Mouse (Mus musculus): ENCODE results near the gene Bcas2. TPM values are rescaled to one million over a fixed set of nuclear protein-coding genes. Genes with fewer than 3 reads are reported as not detected.
A peak's percentile ranks its signal among the peaks of the same experiment; 100 is the strongest.

Bcas2 gene
- polyA plus RNA-seq, 1 experiment from 2014 or later, result 196 TPM

GRCm38 (mm10) chr3:103146330-103147166 lies 24.9 kb upstream of the Bcas2 start:
- Histone ChIP-seq H3K36me3 (ENCODE audit: control insufficient read depth, insufficient read depth, low read length) (no peaks in the 10 kb centered on the region), H3K4me1 (ENCODE audit: control insufficient read depth, insufficient read depth, low read length) (no peaks in the 10 kb centered on the region), H3K4me2 (ENCODE audit: low read length) (no peak overlapping the region), H3K4me3 (ENCODE audit: low read depth, low read length) (no peak overlapping the region), H3K9me3 (replicated peaks; ENCODE audit: control insufficient read depth, low read length) (no peaks in the 10 kb centered on the region), H3K9ac (ENCODE audit: low read length) (no peak overlapping the region), H3K27ac (ENCODE audit: low read depth, low read length) (no peak overlapping the region; the same call in 1 of the 2 replicates), H3K27me3 (replicated peaks; ENCODE audit: control insufficient read depth, insufficient read depth, low read length) (no peaks in the 10 kb centered on the region)
- DNase-seq (ENCODE audit: low spot score) (peak; percentile 31), ATAC-seq (peak; percentile 55; the same call in 1 of the 2 replicates)
- 54% methylated on average over 23 of the region's 23 CpGs for WGBS

- no peak for ATAC-seq
- 83% methylated on average over 4 of the region's 4 CpGs for WGBS
- Histone ChIP-seq H3K9ac (ENCODE audit: low read length) (no peak overlapping the region), H3K27ac (ENCODE audit: low read depth, low read length) (no peak overlapping the region), H3K4me2 (ENCODE audit: low read length) (no peak overlapping the region), H3K27me3 (replicated peaks; ENCODE audit: control insufficient read depth, insufficient read depth, low read length) (no peaks in the 10 kb centered on the region), H3K4me3 (ENCODE audit: low read depth, low read length) (no peak overlapping the region), H3K9me3 (replicated peaks; ENCODE audit: control insufficient read depth, low read length) (no peaks in the 10 kb centered on the region), H3K4me1 (ENCODE audit: control insufficient read depth, insufficient read depth, low read length) (no peaks in the 10 kb centered on the region), H3K36me3 (ENCODE audit: control insufficient read depth, insufficient read depth, low read length) (no peaks in the 10 kb centered on the region)
- no peak for DNase-seq (ENCODE audit: low spot score)
Measured at GRCm38 (mm10) chr3:103147775-103148174, 23.7 kb upstream of the Bcas2 start.

- ATAC-seq (no peak), DNase-seq (ENCODE audit: low spot score) (no peak)
- no peak overlapping the region for H3K4me2 ChIP-seq (ENCODE audit: low read length)
- H3K9me3 ChIP-seq (replicated peaks; ENCODE audit: control insufficient read depth, low read length), result no peaks in the 10 kb centered on the region
- H3K9ac ChIP-seq (ENCODE audit: low read length), result no peak overlapping the region
- H3K4me3 ChIP-seq (ENCODE audit: low read depth, low read length), result no peak overlapping the region
- H3K36me3 ChIP-seq (ENCODE audit: control insufficient read depth, insufficient read depth, low read length), result no peaks in the 10 kb centered on the region
- H3K27ac ChIP-seq (ENCODE audit: low read depth, low read length), result no peak overlapping the region
- WGBS, result 87% methylated on average over 10 of the region's 10 CpGs
- H3K4me1 ChIP-seq (ENCODE audit: control insufficient read depth, insufficient read depth, low read length), result no peaks in the 10 kb centered on the region
- H3K27me3 ChIP-seq (replicated peaks; ENCODE audit: control insufficient read depth, insufficient read depth, low read length), result no peaks in the 10 kb centered on the region
Measured at GRCm38 (mm10) chr3:103148941-103149340, 22.5 kb upstream of the Bcas2 start.

GRCm38 (mm10) chr3:103153761-103154160 lies 17.7 kb upstream of the Bcas2 start:
- DNase-seq (ENCODE audit: low spot score), result no peak
- Histone ChIP-seq H3K4me3 (ENCODE audit: low read depth, low read length) (no peak overlapping the region), H3K27ac (ENCODE audit: low read depth, low read length) (no peak overlapping the region), H3K36me3 (ENCODE audit: control insufficient read depth, insufficient read depth, low read length) (no peaks in the 10 kb centered on the region), H3K9ac (ENCODE audit: low read length) (no peak overlapping the region), H3K4me2 (ENCODE audit: low read length) (no peak overlapping the region), H3K9me3 (replicated peaks; ENCODE audit: control insufficient read depth, low read length) (no peaks in the 10 kb centered on the region), H3K4me1 (ENCODE audit: control insufficient read depth, insufficient read depth, low read length) (no peaks in the 10 kb centered on the region), H3K27me3 (replicated peaks; ENCODE audit: control insufficient read depth, insufficient read depth, low read length) (no peaks in the 10 kb centered on the region)
- no peak for ATAC-seq

GRCm38 (mm10) chr3:103159232-103159900 lies 12.1 kb upstream of the Bcas2 start:
- Histone ChIP-seq H3K36me3 (ENCODE audit: control insufficient read depth, insufficient read depth, low read length) (no peaks in the 10 kb centered on the region), H3K27me3 (replicated peaks; ENCODE audit: control insufficient read depth, insufficient read depth, low read length) (no peaks in the 10 kb centered on the region), H3K4me3 (ENCODE audit: low read depth, low read length) (no peak overlapping the region), H3K9me3 (replicated peaks; ENCODE audit: control insufficient read depth, low read length) (no peaks in the 10 kb centered on the region), H3K4me2 (ENCODE audit: low read length) (no peak overlapping the region), H3K9ac (ENCODE audit: low read length) (no peak overlapping the region), H3K27ac (ENCODE audit: low read depth, low read length) (no peak overlapping the region), H3K4me1 (ENCODE audit: control insufficient read depth, insufficient read depth, low read length) (no peaks in the 10 kb centered on the region)
- ATAC-seq, result no peak
- DNase-seq (ENCODE audit: low spot score), result no peak
- 71% methylated on average over 3 of the region's 3 CpGs for WGBS

GRCm38 (mm10) chr3:103169771-103170170 lies 1.7 kb upstream of the Bcas2 start:
- peaks cover 8% of the 10 kb centered on the region for H3K36me3 ChIP-seq (ENCODE audit: control insufficient read depth, insufficient read depth, low read length)
- no peak overlapping the region for H3K4me2 ChIP-seq (ENCODE audit: low read length)
- no peaks in the 10 kb centered on the region for H3K9me3 ChIP-seq (replicated peaks; ENCODE audit: control insufficient read depth, low read length)
- WGBS, result 13% methylated on average over 4 of the region's 4 CpGs
- H3K9ac ChIP-seq (ENCODE audit: low read length), result no peak overlapping the region
- DNase-seq (ENCODE audit: low spot score) (peak; percentile 88), ATAC-seq (no peak)
- no peak overlapping the region for H3K4me3 ChIP-seq (ENCODE audit: low read depth, low read length)
- H3K4me1 ChIP-seq (ENCODE audit: control insufficient read depth, insufficient read depth, low read length), result peaks cover 7% of the 10 kb centered on the region
- no peak overlapping the region for H3K27ac ChIP-seq (ENCODE audit: low read depth, low read length)
- no peaks in the 10 kb centered on the region for H3K27me3 ChIP-seq (replicated peaks; ENCODE audit: control insufficient read depth, insufficient read depth, low read length)

GRCm38 (mm10) chr3:103172615-103173014 lies 1.2 kb downstream of the Bcas2 start:
- Histone ChIP-seq H3K9me3 (replicated peaks; ENCODE audit: control insufficient read depth, low read length) (no peaks in the 10 kb centered on the region), H3K4me3 (ENCODE audit: low read depth, low read length) (peak overlapping the region; percentile 77), H3K4me2 (ENCODE audit: low read length) (peak overlapping the region; percentile 84), H3K27ac (ENCODE audit: low read depth, low read length) (no peak overlapping the region), H3K9ac (ENCODE audit: low read length) (peak overlapping the region; percentile 89), H3K4me1 (ENCODE audit: control insufficient read depth, insufficient read depth, low read length) (peaks cover 7% of the 10 kb centered on the region), H3K36me3 (ENCODE audit: control insufficient read depth, insufficient read depth, low read length) (peaks cover 32% of the 10 kb centered on the region), H3K27me3 (replicated peaks; ENCODE audit: control insufficient read depth, insufficient read depth, low read length) (no peaks in the 10 kb centered on the region)
- DNase-seq (ENCODE audit: low spot score) (no peak), ATAC-seq (no peak)
- WGBS, result 57% methylated on average over 5 of the region's 5 CpGs

- Histone ChIP-seq H3K27me3 (replicated peaks; ENCODE audit: control insufficient read depth, insufficient read depth, low read length) (no peaks in the 10 kb centered on the region), H3K36me3 (ENCODE audit: control insufficient read depth, insufficient read depth, low read length) (peaks cover 49% of the 10 kb centered on the region), H3K9me3 (replicated peaks; ENCODE audit: control insufficient read depth, low read length) (no peaks in the 10 kb centered on the region), H3K4me1 (ENCODE audit: control insufficient read depth, insufficient read depth, low read length) (peaks cover 7% of the 10 kb centered on the region), H3K4me2 (ENCODE audit: low read length) (no peak overlapping the region), H3K4me3 (ENCODE audit: low read depth, low read length) (no peak overlapping the region), H3K9ac (ENCODE audit: low read length) (no peak overlapping the region), H3K27ac (ENCODE audit: low read depth, low read length) (no peak overlapping the region)
- ATAC-seq (no peak), DNase-seq (ENCODE audit: low spot score) (no peak)
- over 99% methylated on average over 4 of the region's 4 CpGs for WGBS
Measured at GRCm38 (mm10) chr3:103176740-103177139, 5.3 kb downstream of the Bcas2 start.

- Histone ChIP-seq H3K4me2 (ENCODE audit: low read length) (no peak overlapping the region), H3K27me3 (replicated peaks; ENCODE audit: control insufficient read depth, insufficient read depth, low read length) (no peaks in the 10 kb centered on the region), H3K9ac (ENCODE audit: low read length) (no peak overlapping the region), H3K27ac (ENCODE audit: low read depth, low read length) (no peak overlapping the region), H3K4me3 (ENCODE audit: low read depth, low read length) (no peak overlapping the region), H3K4me1 (ENCODE audit: control insufficient read depth, insufficient read depth, low read length) (no peaks in the 10 kb centered on the region), H3K36me3 (ENCODE audit: control insufficient read depth, insufficient read depth, low read length) (peaks cover 43% of the 10 kb centered on the region), H3K9me3 (replicated peaks; ENCODE audit: control insufficient read depth, low read length) (no peaks in the 10 kb centered on the region)
- no peak for ATAC-seq
- no peak for DNase-seq (ENCODE audit: low spot score)
- 96% methylated on average over 9 of the region's 9 CpGs for WGBS
Measured at GRCm38 (mm10) chr3:103179527-103179926, 8.1 kb downstream of the Bcas2 start.

All from forebrain, embryonic 14.5 days (tissue).